Mouse (Mus musculus) heart, postnatal 14 days (tissue): Measurements from ENCODE around the gene Cwh43. TPM values are rescaled to one million over a fixed set of nuclear protein-coding genes. Genes with fewer than 3 reads are reported as not detected.

Experiments used
- total RNA-seq, 2 experiments: library from RNA; stranded (reverse); gene quantifications; 2 replicates each; pipeline ENCODE4 v1.2.3; 2021

Cwh43 gene
- total RNA-seq, 2 experiments from 2014 or later = not detected

Other genes with a start within 250 kb of the Cwh43 start
- 10 to 100 TPM; 45.9 to 50.9 TPM for gene Fryl, start 149.5 kb upstream of the Cwh43 start, total RNA-seq
- gene Ociad1, start 113.3 kb upstream of the Cwh43 start, total RNA-seq = 100 to 1,000 TPM; 239 to 245 TPM
- 1 to 10 TPM; 6.7 to 8.6 TPM for gene Ociad2, start 65.0 kb upstream of the Cwh43 start, total RNA-seq
- 10 to 100 TPM; 15.1 to 17.9 TPM for gene Dcun1d4, start 74.9 kb downstream of the Cwh43 start, total RNA-seq
- under 1 TPM in 1 of 2 experiments, not detected in 1; 0.07 TPM for gene Lrrc66, start 226.5 kb downstream of the Cwh43 start, total RNA-seq
- 10 to 100 TPM; 78.5 to 84.3 TPM for gene Sgcb, start 241.7 kb downstream of the Cwh43 start, total RNA-seq
- gene Spata18, start 245.3 kb downstream of the Cwh43 start, total RNA-seq = 1 to 10 TPM in 1 of 2 experiments, under 1 TPM in 1; 0.90 to 1.4 TPM